Mouse (Mus musculus): ENCODE results near the gene Bri3.

The Bri3 gene

DNA sequence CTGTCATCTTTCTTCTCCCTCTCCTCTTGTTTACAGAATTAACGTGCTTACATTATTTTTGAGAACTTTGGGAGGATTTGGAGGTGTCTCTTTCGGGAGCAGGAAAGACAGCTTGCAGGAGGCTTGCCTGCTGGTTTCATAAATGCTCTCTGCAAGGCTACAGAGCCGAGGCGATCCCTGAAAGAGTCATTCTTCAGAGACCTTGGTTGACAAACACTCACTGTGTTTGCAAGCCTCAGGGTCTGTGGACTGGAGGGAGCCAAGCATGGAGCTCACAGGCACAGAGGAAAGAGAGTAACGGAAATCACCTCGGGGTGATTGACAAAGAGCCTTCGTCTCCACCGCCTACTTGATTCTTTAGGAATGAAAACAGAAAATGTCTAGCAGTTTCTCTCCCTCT, 175.8 kb downstream of the Bri3 start:
- DNase-seq (ENCODE audit: low read depth, low spot score), result no peak

DNA sequence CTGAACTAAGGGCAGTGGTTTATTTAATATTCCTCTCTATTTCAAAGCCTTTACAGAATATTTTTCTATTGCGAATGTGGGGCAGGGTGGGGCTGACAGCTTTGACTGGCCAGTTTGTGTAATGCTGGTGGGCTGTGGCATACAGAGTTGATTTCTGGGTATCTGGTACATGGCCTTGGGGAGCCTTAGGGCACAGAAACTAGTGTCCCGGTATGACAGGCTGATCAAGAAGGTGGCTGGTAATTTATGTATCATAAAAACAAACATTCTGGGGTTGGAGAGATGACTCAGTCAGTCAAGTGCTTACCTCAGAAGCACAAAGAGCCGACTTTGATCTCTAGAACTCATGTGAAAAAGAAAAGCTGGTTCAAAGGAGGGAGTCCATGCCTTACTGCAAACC, 182.5 kb downstream of the Bri3 start:
- no peak for DNase-seq (ENCODE audit: low read depth, low spot score)

DNA sequence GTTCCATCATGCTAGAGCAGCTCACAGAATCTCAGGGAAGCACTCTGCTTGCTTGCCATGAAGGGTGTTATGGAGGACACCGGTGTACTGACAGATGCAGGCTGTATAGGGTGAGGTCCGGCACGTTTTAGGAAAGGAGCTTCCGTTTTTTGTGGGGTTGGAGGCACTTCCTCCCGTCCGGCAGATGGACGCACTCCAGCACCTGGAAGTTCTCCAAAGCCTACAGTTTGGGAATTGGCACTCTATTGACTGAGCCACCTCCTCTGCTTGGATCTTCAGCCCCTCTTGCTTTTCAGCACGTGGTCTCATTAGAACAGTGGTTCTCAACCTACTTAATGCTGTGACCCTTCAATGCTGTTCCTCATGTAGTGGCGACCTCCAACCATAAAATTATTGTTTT, 183.6 kb downstream of the Bri3 start:
- no peak for DNase-seq (ENCODE audit: low read depth, low spot score)

DNA sequence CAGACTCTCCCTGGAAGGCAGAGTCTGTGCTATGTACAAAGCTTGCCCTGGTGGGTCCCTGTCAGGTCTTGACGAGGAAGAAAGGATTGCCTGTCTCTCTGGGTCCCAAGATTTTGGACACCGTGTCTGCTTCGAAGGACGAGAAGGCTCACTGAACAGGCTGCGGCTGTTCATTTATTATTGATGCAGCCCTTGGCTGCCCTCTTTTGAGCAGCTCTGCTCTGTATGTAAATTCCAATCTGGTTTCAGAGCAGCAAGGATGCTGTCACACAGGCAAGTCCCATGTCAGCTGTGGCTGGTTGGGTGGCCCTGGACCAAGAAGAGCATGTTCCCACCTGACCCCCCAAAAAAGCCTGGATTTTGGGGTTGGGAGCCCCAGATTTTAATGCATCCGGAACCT, 187.2 kb downstream of the Bri3 start:
- no peak for DNase-seq (ENCODE audit: low read depth, low spot score)

DNA sequence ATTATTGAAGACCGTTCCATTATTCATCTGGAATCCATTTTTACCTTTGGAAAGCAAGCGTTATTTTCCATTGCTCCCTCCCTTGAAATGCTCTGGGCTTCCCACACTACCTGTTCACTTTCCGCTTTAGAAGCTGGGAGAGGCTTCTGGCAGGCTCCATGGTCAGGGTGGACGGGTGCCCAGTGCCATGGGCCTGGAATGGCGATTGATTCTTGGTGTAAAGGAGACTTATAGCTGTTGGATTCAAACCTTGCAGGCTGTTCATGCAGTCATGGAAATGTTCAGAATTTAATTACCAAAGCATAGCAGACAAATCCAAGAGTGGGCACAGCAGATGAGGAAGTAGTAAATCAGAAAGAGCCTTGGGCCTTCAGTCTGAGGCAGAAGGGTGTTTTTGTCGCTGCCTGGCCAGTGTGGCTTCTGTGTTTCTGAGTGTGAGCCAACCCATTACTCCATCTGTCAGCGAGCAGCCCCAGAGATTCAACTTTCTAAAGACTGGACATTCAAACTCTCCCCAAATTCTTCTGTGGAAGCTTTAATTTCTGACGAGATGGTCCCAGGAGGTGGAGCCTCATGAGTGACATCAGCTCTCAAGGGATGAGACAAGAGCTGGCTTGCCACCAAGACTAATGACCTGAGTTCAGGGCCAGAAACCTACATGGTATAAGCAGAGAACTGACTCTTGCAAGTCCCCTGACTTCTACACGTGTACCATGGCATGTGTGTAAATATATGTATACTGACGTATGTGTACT, 195.2 kb downstream of the Bri3 start:
- no peak for DNase-seq (ENCODE audit: low read depth, low spot score)

DNA sequence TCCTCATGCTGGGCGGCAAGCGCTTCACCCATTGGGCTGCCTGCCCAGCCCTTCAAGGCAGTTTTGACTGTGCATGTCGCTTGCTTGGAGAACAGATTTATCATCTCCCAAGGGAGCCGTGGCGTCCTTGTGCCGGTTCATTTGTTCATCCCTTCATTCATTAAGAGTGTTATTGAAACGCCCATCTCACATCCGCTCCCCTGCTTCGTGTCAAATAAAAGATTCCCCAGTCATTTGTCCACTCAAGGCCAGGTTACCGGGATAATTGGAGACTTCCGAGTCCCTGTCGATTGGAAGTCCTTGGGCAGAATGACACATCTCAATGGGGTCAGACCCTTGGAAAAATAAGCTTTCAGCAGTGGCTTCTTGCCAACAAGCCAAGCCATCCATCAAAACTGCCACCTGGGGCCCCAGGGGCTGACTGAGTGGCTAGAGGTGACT, 197.6 kb downstream of the Bri3 start:
- peak; percentile 31 for DNase-seq (ENCODE audit: low read depth, low spot score)

DNA sequence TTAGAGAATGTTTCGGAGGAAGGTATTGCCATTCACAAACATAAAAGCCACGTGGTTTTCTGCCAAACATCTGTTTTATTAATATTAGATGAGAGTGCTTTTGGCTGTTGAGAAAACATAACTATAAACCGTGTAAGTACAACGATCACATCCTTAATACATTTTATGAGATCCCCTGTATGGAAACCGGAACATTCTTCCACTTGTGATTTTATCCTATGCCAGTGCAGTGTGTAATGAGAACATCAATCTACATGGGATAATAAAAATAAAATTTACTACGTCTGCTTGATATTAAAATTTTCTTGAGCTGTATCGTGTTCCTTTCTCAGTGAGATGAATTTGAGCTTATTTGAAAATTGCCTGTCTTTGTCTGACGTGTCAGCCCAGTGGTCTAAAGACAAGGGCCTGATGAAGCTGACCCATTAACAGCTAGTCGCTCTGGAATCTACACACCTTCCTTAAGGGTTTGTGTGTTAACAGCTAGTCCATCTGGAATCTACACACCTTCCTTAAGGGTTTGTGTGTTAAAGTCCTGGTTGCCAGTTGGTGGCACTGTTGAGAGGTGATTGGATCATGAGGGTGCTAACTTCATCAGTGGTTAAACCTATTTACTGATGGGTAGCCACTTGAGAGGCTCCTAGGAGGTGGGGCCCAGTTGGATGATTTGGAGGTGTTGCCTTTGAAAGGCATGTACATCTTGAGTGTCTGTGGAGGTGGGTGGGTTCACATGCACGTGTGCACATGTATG, 202.4 kb downstream of the Bri3 start:
- DNase-seq (ENCODE audit: low read depth, low spot score), result no peak

DNA sequence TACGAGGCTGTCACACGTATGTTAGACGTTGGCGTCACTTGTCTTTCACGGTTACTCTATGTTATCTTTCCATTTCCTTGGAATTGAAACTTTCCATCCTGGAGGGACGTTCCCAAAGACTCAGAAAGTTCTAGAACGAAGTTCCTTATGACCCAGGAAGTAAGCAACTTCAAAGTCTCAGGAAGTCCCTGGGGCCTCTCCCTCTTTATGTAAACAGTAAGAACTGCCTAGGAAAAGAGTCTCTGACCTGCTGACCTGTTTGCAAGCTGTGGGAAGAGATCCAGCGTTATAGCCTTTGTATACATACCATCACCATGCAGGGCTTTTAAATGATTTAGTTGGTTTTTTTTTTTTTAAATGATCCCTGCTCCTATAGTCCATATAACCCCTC, 203.0 kb downstream of the Bri3 start:
- DNase-seq (ENCODE audit: low read depth, low spot score), result no peak

DNA sequence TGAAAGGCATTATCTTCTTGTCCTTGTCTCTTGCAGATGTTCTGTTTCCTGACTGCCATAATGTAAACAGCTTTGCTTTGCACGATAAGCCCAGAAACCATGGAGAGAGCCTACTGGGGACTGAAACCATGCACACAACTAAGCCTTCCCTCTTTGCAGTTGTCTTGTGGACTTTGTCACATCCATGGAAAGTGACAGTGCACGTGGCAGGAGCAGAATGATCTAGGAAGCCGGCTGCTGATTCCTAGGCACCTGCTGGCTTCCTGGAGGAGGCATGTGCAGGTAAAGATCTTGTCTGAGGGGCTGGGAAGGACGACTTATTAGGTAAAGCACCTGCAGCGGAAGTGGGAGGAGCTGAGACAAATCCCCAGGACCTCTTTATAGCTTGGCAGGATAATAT, 203.7 kb downstream of the Bri3 start:
- DNase-seq (ENCODE audit: low read depth, low spot score), result no peak

DNA sequence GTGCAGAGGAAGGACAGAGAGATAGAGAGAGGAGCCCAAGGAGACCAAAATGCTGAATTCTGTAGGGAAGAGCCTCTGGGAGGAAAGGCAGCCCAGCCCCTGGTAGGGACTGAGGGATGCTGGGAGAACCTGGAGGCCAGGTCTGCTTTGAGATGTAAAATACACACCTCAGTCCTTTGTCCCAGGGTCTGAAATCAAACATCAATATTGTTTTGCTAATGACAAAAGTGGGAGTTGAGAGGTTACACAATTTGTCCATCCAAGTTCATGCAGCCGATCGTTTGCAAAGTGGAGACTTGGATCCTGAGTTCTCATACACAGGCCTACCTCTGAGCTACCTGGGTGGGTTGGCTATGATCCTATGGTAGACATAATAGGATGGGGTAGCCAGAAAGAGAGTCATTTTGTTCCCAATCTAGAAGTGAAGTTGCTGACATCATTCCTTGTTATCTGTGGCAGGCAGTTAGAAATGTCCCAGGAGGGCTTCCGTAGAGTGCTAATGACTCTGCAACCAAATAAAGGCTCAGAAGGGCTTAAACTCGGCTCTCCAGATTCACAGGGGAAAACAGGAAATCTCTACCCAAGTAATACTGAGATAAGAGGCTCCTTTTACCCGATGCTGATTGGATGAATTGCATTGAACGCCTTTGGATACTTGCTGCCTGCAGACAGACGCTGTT, 208.7 kb downstream of the Bri3 start:
- no peak for DNase-seq (ENCODE audit: low read depth, low spot score)

DNA sequence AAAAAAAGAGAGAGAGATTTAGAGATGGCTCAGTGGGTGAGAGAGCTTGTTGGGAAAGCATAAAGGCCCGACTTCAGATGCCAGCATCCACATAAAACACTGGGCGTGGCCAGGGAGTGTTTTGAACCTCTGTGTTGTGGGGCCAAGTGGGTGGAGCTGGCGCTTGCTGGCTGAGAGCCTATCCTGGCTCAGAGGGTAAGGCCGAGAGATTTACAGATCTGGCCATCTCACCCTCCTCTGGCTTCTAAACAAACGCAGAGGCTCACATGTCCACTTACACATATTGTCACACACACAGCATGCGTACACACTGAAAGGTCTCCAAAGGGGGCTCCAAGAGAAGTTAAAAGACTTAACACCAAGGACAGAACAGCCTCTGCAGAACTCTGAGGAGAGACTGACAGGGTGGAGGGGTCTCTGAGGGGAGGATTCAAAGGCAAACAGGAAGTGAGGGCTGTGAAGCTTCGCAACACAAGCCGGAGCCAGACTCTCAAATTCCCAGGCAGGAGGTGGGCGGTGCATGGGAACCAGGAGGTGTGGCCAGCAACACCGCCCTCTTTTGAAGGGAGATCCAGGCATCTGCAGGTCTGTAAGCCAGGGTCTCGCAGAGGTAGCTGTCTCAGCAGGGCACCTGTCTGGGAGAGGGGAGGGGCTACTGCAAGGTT, 213.5 kb downstream of the Bri3 start:
- DNase-seq (ENCODE audit: low read depth, low spot score), result peak; percentile 69

DNA sequence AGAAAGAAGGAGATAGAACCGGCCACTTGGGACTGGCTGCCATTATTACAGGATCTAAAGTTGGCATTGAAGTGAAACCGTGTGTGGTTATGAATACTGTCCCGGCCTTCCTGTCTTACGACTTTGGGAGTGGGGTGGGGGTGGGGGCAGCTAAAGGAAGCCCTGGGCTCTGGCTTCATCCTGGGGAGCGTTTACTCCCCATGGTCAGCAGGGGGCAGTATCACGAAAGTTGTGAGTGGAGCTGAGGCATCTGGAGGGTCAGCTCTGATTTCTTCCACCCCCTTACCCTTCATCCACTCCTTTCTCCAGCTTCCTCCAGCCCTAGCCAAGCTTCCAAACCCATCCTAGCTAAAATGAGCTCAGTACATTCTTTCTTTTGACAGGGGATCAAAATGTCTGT, 222.8 kb downstream of the Bri3 start:
- peak; percentile 26 for DNase-seq (ENCODE audit: low read depth, low spot score)

DNA sequence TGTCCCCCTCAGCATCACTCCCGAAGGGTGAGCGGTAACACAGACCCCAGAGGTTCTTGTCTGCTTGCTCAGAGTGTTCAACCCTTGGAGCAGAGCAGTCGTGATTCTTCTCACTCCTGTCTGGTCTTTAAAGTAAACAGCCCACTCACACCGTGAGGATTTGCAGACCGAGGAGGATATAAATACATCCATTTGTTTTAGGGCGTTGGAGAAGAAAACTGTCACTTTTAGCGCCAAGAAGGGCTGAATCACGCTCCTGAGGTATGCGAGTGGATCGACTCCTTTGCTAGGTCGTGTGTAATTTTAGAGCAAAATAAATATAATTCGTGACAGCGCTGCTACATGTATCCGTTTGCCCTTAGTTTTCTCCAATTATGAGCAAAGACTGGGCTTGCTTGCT, 228.8 kb downstream of the Bri3 start:
- no peak for DNase-seq (ENCODE audit: low read depth, low spot score)

DNA sequence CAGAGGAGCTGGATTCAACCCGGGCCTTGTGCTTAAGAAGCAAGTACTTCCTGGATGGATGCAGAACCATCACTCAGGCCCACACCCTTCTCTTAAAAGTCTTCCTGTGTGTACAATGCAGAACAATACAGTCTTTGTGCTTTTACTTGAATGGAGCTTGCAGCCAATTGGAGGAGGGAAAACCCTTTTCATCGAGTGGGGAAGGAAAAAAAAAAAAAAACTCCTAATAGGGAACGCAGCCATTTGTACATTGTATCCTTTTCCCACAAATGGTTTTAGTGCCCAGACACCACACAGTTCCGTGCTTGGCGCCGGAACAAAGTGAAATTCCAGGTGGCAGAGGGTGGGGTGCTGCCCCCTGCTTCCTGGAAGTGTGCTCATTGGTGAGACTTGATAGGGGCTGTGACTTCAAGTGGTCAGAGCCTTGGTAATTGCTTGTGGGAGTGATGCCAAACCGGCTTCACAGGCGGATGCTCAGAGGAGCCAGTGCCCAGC, 235.5 kb downstream of the Bri3 start:
- DNase-seq (ENCODE audit: low read depth, low spot score), result peak; percentile 24

DNA sequence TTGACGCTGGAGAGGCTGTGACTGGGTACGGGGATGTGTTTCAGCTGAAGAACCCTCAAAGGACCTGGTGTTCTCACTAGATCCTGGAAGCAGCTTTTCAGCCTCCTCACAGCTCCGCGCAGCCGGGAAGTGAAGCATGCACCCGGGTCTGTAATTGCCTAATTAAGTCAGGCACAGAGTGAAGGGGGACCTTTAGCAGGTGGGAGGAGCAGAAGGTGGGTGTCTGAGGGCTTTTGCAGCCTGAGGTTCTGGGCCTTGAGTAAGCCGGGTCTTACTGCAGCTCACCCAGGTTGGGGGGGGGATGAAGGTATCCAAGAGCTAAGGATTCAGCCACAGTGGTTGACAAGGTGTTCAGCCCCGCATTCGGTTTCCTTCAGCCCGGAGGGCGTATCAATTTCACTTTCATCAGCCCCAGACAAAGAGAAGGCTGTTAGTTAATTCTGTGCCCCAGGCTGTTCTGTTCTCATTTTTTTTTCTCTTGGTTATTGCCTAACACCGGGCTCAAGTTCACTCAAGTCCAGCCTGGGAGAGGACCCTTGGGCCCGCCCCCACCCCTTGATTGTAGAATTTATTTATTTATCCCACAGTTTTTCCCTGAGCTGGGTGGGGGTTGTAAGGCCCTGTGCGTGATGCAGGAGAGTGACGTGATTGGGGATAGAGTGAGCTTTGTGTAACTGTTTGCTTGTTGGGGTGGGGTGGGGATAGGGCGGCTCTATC, 239.6 kb downstream of the Bri3 start:
- DNase-seq (ENCODE audit: low read depth, low spot score), result no peak

DNA sequence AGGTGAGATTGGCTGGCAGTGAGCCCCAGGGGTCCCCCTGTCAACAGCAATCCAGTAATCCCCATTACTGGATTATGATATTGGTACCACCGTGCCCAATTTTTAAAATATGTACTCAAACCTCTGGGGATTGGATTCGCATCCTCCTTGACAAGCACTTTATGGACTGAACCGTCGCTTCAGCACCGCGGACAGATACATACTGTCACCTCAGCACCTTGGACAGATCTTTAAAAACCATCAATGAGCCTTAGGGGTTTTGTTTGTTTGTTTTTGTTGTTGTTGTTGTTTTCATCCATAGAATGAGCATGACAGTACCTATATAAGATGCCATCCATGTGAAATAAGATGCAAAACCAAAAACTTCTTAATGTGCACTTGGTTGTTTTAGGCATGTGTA, 247.1 kb downstream of the Bri3 start:
- peak; percentile 25 for DNase-seq (ENCODE audit: low read depth, low spot score)
